Mouse (Mus musculus): Measurements from ENCODE around the gene Gm11937. TPM values are rescaled to one million over a fixed set of nuclear protein-coding genes. Genes with fewer than 3 reads are reported as not detected.

The Gm11937 gene
- total RNA-seq, 2 experiments from 2014 or later = not detected

DNA sequence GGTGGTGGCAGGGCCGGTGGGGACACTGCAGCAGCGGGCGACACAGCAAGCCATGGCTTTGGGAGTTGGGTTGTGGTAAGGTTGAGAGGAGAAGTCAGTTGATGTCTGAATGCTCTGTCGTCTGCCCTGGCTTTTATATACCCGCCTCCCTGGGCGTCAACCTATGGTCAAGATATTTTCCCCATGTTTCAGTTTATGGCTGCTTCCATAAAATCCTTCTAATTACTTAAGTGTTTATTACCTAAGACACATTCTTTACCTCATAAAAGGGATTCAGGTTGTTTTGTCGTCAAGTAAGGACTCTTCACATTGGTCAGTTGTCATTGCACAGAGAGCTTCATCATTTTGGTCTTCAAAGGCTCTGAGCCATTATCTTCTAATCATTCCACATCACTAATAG, 43.5 kb downstream of the Gm11937 start, which contains the start of gene Krtap3-1:
TSS of gene Krtap3-1 (minus strand) at position 101 of the 400 bp plus-strand sequence.
- no peak for DNase-seq
- TF ChIP-seq CTCF (IDR thresholded peaks at IDR 0.05) = no peak
- intact Hi-C loops (cut with DNase I) = no loop called here
- H3K27ac ChIP-seq = no peak within 1 kb of the TSS
- H3K4me3 ChIP-seq = no peak within 1 kb of the TSS

DNA sequence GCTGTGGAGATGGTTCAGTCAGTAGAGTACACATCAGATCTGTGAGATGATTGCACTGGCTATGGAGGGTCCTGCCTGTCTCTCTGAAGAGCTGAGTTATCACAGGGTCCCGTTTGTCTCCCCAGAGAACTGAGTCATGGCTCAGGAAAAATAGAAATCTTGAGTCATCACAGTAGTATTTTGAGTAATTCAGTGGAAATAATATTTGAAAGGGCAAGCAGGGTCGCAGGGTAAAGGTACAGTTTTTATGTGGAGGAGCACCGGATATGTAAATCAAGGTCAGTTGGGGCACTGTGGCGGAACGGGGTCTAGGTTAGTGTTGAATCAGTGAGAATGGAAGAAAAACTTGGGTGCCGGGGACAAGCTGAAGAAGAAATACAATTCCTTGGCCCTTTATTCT, 47.4 kb downstream of the Gm11937 start:
- DNase-seq = no peak
- Histone ChIP-seq H3K4me3 (no peak overlapping the region), H3K27ac (no peak overlapping the region)
- intact Hi-C loops (cut with DNase I) = no loop called here
- no peak for TF ChIP-seq CTCF (IDR thresholded peaks at IDR 0.05)

Other genes starting within 250 kb of the Gm11937 start
- gene Krt28, start 235.3 kb downstream of the Gm11937 start, total RNA-seq (2021) = not detected
- 1 to 10 TPM; 3.7 TPM for gene Krt10, start 220.8 kb downstream of the Gm11937 start, total RNA-seq (2021)
- gene Krt12, start 187.9 kb downstream of the Gm11937 start, total RNA-seq (2021) = not detected
- not detected for gene Krt20, start 172.0 kb downstream of the Gm11937 start, total RNA-seq (2021)
- gene Krt23, start 117.1 kb downstream of the Gm11937 start, total RNA-seq (2021) = not detected
- gene Krt39, start 88.9 kb downstream of the Gm11937 start, total RNA-seq (2021) = not detected
- gene Krt40, start 67.0 kb downstream of the Gm11937 start, total RNA-seq (2021) = not detected
- not detected for gene Krtap3-3, start 59.3 kb downstream of the Gm11937 start, total RNA-seq (2021)
- gene Krtap3-2, start 53.3 kb downstream of the Gm11937 start, total RNA-seq (2021) = not detected
- gene Gm11939, start 50.7 kb downstream of the Gm11937 start, total RNA-seq (2021) = not detected
- not detected for gene Krtap3-1, start 43.6 kb downstream of the Gm11937 start, total RNA-seq (2021)
- not detected for gene Krtap1-5, start 29.2 kb downstream of the Gm11937 start, total RNA-seq (2021)
- not detected for gene Krtap1-4, start 26.5 kb downstream of the Gm11937 start, total RNA-seq (2021)
- gene Krtap1-3, start 18.9 kb downstream of the Gm11937 start, total RNA-seq (2021) = not detected
- not detected for gene Krtap9-3, start 12.1 kb downstream of the Gm11937 start, total RNA-seq (2021)
- not detected for gene Gm11938, start 6.9 kb downstream of the Gm11937 start, total RNA-seq (2021)
- gene Krtap2-4, start 4.7 kb upstream of the Gm11937 start, total RNA-seq (2021) = not detected
- not detected for gene Gm11562, start 10.2 kb upstream of the Gm11937 start, total RNA-seq (2021)
- gene Krtap4-1, start 18.0 kb upstream of the Gm11937 start, total RNA-seq (2021) = not detected
- gene Krtap4-2, start 24.9 kb upstream of the Gm11937 start, total RNA-seq (2021) = not detected
- not detected for gene Krtap4-7, start 33.9 kb upstream of the Gm11937 start, total RNA-seq (2021)
- not detected for gene Gm11555, start 40.0 kb upstream of the Gm11937 start, total RNA-seq (2021)
- not detected for gene Gm11563, start 48.8 kb upstream of the Gm11937 start, total RNA-seq (2021)
- gene Krtap4-6, start 55.8 kb upstream of the Gm11937 start, total RNA-seq (2021) = not detected
- gene Gm14190, start 80.6 kb upstream of the Gm11937 start, total RNA-seq (2021) = not detected
- gene Gm14180, start 124.1 kb upstream of the Gm11937 start, total RNA-seq (2021) = not detected
- gene Gm11595, start 162.7 kb upstream of the Gm11937 start, total RNA-seq (2021) = not detected
- gene Krtap4-8, start 170.5 kb upstream of the Gm11937 start, total RNA-seq (2021) = not detected
- gene Krtap4-9, start 175.0 kb upstream of the Gm11937 start, total RNA-seq (2021) = not detected
- not detected for gene Gm11596, start 183.3 kb upstream of the Gm11937 start, total RNA-seq (2021)
- gene Gm11569, start 188.7 kb upstream of the Gm11937 start, total RNA-seq (2021) = not detected
- gene Gm11554, start 194.3 kb upstream of the Gm11937 start, total RNA-seq (2021) = not detected
- not detected for gene Krtap4-13, start 199.7 kb upstream of the Gm11937 start, total RNA-seq (2021)
- not detected for gene Gm11564, start 205.5 kb upstream of the Gm11937 start, total RNA-seq (2021)
- not detected for gene 2300003K06Rik, start 227.9 kb upstream of the Gm11937 start, total RNA-seq (2021)
- not detected for gene Krtap4-16, start 241.4 kb upstream of the Gm11937 start, total RNA-seq (2021)
- not detected for gene Gm11568, start 247.7 kb upstream of the Gm11937 start, total RNA-seq (2021)

Data from gastrocnemius, adult 2 months (tissue).